ENCODE assay signal across 8 mouse cellular contexts in the genomic region with DNA sequence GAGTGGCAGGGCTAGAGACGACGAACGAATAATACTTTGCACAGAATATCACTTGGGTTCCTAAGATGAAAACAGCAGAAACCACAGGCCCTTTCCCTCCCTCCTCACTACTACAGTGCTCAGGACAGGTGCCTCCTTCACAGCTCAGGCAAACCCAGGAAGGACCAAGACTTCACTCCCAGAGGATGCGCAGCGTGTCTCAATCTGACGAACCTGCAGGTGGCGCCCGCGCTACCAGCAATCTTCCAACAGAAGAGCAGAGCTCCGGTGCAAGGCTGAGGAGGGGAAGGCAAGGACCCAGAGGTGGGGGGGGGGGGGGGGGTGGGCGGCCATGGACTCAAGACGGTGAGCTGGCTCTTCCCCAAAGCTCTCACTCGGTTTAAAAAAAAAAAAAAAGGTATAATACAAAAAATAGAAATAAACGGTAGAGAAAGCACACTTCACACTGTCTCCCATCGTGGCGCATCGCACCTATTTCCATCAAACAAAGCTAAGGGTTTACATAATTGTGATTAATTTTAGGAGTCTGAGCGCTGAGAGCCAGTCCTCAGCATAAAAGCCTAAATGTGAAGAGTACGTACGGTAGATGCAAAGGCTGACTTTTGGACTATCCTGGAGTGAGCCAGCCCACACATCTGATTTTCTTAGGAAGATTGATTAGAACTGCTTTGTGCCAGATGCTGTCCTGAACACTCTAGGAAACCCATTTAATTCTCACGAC. TPM values are rescaled to one million over a fixed set of nuclear protein-coding genes. Genes with fewer than 3 reads are reported as not detected.
DNase-seq lines count a peak whose midpoint lies in the region; ATAC-seq and TF ChIP-seq lines count a peak whose summit lies in the region.

No protein-coding gene starts in this region.

- no peak for ATAC-seq in embryonic facial prominence, embryonic 12.5 days (ENCODE audit: insufficient number of reproducible peaks, insufficient read depth, low FRiP score, low TSS enrichment)
- ATAC-seq in kidney, postnatal 0 days (replicated peaks; ENCODE audit: low FRiP score, low read depth) = no peak
- ATAC-seq in liver, embryonic 13.5 days (ENCODE audit: low read depth) = no peak
- peak; percentile 49; the same call in 1 of the 2 replicates for ATAC-seq in neural tube, embryonic 12.5 days (ENCODE audit: low FRiP score, low read depth)

- peak; percentile 27 for TF ChIP-seq CTCF in C2C12 (IDR thresholded peaks at IDR 0.05; ENCODE audit: control insufficient read depth, insufficient read depth, insufficient read length)
- TF ChIP-seq CTCF in kidney, postnatal 0 days (IDR thresholded peaks at IDR 0.05; ENCODE audit: low read depth) = peak; percentile 79

- H3K4me2 ChIP-seq in embryonic facial prominence, embryonic 12.5 days (replicated peaks) = 0 out of 2 replicates have a peak overlapping the region, but pooled peaks have one; percentile 7
- no peak overlapping the region for H3K4me2 ChIP-seq in kidney, postnatal 0 days (ENCODE audit: low read length)
- no peak overlapping the region for H3K4me2 ChIP-seq in liver, embryonic 13.5 days
- 0 out of 2 replicates have a peak overlapping the region, but pooled peaks have one; percentile 29 for H3K4me2 ChIP-seq in neural tube, embryonic 12.5 days (replicated peaks)

- no peak overlapping the region for H3K9ac ChIP-seq in embryonic facial prominence, embryonic 12.5 days
- H3K9ac ChIP-seq in kidney, postnatal 0 days (ENCODE audit: low read depth, low read length) = no peak overlapping the region
- no peak overlapping the region for H3K9ac ChIP-seq in liver, embryonic 13.5 days
- no peak overlapping the region for H3K9ac ChIP-seq in neural tube, embryonic 12.5 days

- DNase-seq in adrenal gland, postnatal 25 days = peak; percentile 79
- DNase-seq in heart, adult 8-10 months (ENCODE audit: low spot score) = peak; percentile 73
- peak; percentile 85 for DNase-seq in kidney, postnatal 0 days (ENCODE audit: low spot score)
- DNase-seq in liver, embryonic 13.5 days = peak; percentile 58
- DNase-seq in telencephalon, adult 2 months (ENCODE audit: low read depth, low spot score) = peak; percentile 71

- no peak overlapping the region for H3K4me3 ChIP-seq in C2C12 (ENCODE audit: insufficient read depth, poor library complexity, severe bottlenecking)
- no peak overlapping the region for H3K4me3 ChIP-seq in embryonic facial prominence, embryonic 12.5 days
- no peak overlapping the region for H3K4me3 ChIP-seq in kidney, postnatal 0 days (replicated peaks; ENCODE audit: low read depth, low read length)
- no peak overlapping the region for H3K4me3 ChIP-seq in liver, embryonic 13.5 days (replicated peaks)
- no peak overlapping the region for H3K4me3 ChIP-seq in neural tube, embryonic 12.5 days

- no peaks in the 10 kb centered on the region for H3K27me3 ChIP-seq in C2C12 (ENCODE audit: control insufficient read depth, insufficient read depth, insufficient read length)
- H3K27me3 ChIP-seq in embryonic facial prominence, embryonic 12.5 days = no peaks in the 10 kb centered on the region
- H3K27me3 ChIP-seq in kidney, postnatal 0 days (ENCODE audit: insufficient read depth, low read length) = no peaks in the 10 kb centered on the region
- 0 out of 2 replicates have a peak, but pooled peaks cover 5% of the 10 kb centered on the region for H3K27me3 ChIP-seq in liver, embryonic 13.5 days
- no peaks in the 10 kb centered on the region for H3K27me3 ChIP-seq in neural tube, embryonic 12.5 days (replicated peaks)

- peaks cover 11% of the 10 kb centered on the region for H3K79me2 ChIP-seq in C2C12 (ENCODE audit: control insufficient read depth, insufficient read depth)

- peaks cover 2% of the 10 kb centered on the region for H3K79me3 ChIP-seq in C2C12 (ENCODE audit: low read depth)

- no peak overlapping the region for H3ac ChIP-seq in C2C12 (ENCODE audit: control insufficient read depth, insufficient read length, low read depth)

- peaks cover 8% of the 10 kb centered on the region; the same call in 1 of the 2 replicates for H3K4me1 ChIP-seq in embryonic facial prominence, embryonic 12.5 days
- H3K4me1 ChIP-seq in kidney, postnatal 0 days (replicated peaks; ENCODE audit: insufficient read depth, low read length) = 0 out of 2 replicates have a peak, but pooled peaks cover 3% of the 10 kb centered on the region
- peaks cover 27% of the 10 kb centered on the region for H3K4me1 ChIP-seq in liver, embryonic 13.5 days (replicated peaks)
- H3K4me1 ChIP-seq in neural tube, embryonic 12.5 days = peaks cover 21% of the 10 kb centered on the region

- 27% methylated on average over 21 of the region's 21 CpGs for WGBS in embryonic facial prominence, embryonic 12.5 days
- WGBS in kidney, postnatal 0 days = 23% methylated on average over 21 of the region's 21 CpGs
- 23% methylated on average over 21 of the region's 21 CpGs for WGBS in liver, embryonic 13.5 days (ENCODE audit: insufficient replicate concordance)
- WGBS in neural tube, embryonic 12.5 days = 30% methylated on average over 19 of the region's 21 CpGs

- no peaks in the 10 kb centered on the region for H3K9me3 ChIP-seq in embryonic facial prominence, embryonic 12.5 days
- no peaks in the 10 kb centered on the region for H3K9me3 ChIP-seq in kidney, postnatal 0 days (replicated peaks; ENCODE audit: low read length)
- no peaks in the 10 kb centered on the region for H3K9me3 ChIP-seq in liver, embryonic 13.5 days (replicated peaks)
- H3K9me3 ChIP-seq in neural tube, embryonic 12.5 days = no peaks in the 10 kb centered on the region

- no peak overlapping the region for H3K27ac ChIP-seq in embryonic facial prominence, embryonic 12.5 days
- H3K27ac ChIP-seq in kidney, postnatal 0 days = no peak overlapping the region
- no peak overlapping the region for H3K27ac ChIP-seq in liver, embryonic 13.5 days
- no peak overlapping the region for H3K27ac ChIP-seq in neural tube, embryonic 12.5 days

- H3K36me3 ChIP-seq in C2C12 (ENCODE audit: control insufficient read depth, insufficient read depth) = peaks cover 8% of the 10 kb centered on the region
- peaks cover 14% of the 10 kb centered on the region for H3K36me3 ChIP-seq in embryonic facial prominence, embryonic 12.5 days
- peaks cover 6% of the 10 kb centered on the region; the same call in 1 of the 2 replicates for H3K36me3 ChIP-seq in kidney, postnatal 0 days (ENCODE audit: insufficient read depth, low read length)
- H3K36me3 ChIP-seq in liver, embryonic 13.5 days = peaks cover 9% of the 10 kb centered on the region
- peaks cover 22% of the 10 kb centered on the region for H3K36me3 ChIP-seq in neural tube, embryonic 12.5 days

TF ChIP-seq in C2C12, 6 proteins besides CTCF, POLR2A, EP300 and RAD21:
- TF ChIP-seq MYOD1 (IDR thresholded peaks at IDR 0.05; ENCODE audit: control insufficient read depth, insufficient read length, low read depth) (no peak), USF1 (IDR thresholded peaks at IDR 0.05; ENCODE audit: low read depth) (no peak), CEBPB (IDR thresholded peaks at IDR 0.05; ENCODE audit: low read depth) (no peak), MAX (IDR thresholded peaks at IDR 0.05) (no peak), FOSL1 (IDR thresholded peaks at IDR 0.05; ENCODE audit: insufficient read depth, low read length, poor library complexity, severe bottlenecking) (no peak)

RNA-seq across cellular contexts. Expression of a gene that starts 2.7 kb away (rescaled TPM):
- 236 TPM for polyA plus RNA-seq in C2C12 (2012; fragmentation: generic; extraction: Trizol)
- 172 and 213 TPM in 2 replicates for total RNA-seq in adrenal gland, postnatal 25 days (2021)
- 118 and 119 TPM in 2 replicates for polyA plus RNA-seq in embryonic facial prominence, embryonic 12.5 days (2016; fragmentation: Nextera tagmentation; extraction: Ambion mirVana)
- total RNA-seq in heart, adult 8-10 months (2022) = 10 to 100 TPM; 55.2 to 67.1 (median 65.5) TPM
- 459 and 492 TPM in 2 replicates for polyA plus RNA-seq in kidney, postnatal 0 days (2015; fragmentation: Nextera tagmentation; extraction: Ambion mirVana)
- polyA plus RNA-seq in liver, embryonic 13.5 days (2015; fragmentation: Nextera tagmentation; extraction: Ambion mirVana) = 192 and 194 TPM in 2 replicates
- polyA plus RNA-seq in neural tube, embryonic 12.5 days (2016; fragmentation: Nextera tagmentation; extraction: Ambion mirVana) = 109 and 112 TPM in 2 replicates

RNA-seq across cellular contexts. Expression of a gene that starts 55.1 kb away (rescaled TPM):
- 0.47 TPM for polyA plus RNA-seq in C2C12 (2012; fragmentation: generic; extraction: Trizol)
- total RNA-seq in adrenal gland, postnatal 25 days (2021) = 43.9 and 71.9 TPM in 2 replicates
- 5.6 and 6.0 TPM in 2 replicates for polyA plus RNA-seq in embryonic facial prominence, embryonic 12.5 days (2016; fragmentation: Nextera tagmentation; extraction: Ambion mirVana)
- 10 to 100 TPM; 51.1 to 83.8 (median 68.4) TPM for total RNA-seq in heart, adult 8-10 months (2022)
- polyA plus RNA-seq in kidney, postnatal 0 days (2015; fragmentation: Nextera tagmentation; extraction: Ambion mirVana) = 13.8 and 17.6 TPM in 2 replicates
- polyA plus RNA-seq in liver, embryonic 13.5 days (2015; fragmentation: Nextera tagmentation; extraction: Ambion mirVana) = 2.2 and 2.3 TPM in 2 replicates
- polyA plus RNA-seq in neural tube, embryonic 12.5 days (2016; fragmentation: Nextera tagmentation; extraction: Ambion mirVana) = 5.0 and 7.9 TPM in 2 replicates

Comparison
In these comparisons a context has a peak if more than half of its experiments do, and no peak if none do; other contexts are left out.
1. H3K4me2 ChIP-seq: peak in embryonic facial prominence, embryonic 12.5 days (single experiment) and neural tube, embryonic 12.5 days (single experiment); none in kidney, postnatal 0 days (single experiment) and liver, embryonic 13.5 days (single experiment).
2. Peak in every context shown above with its lines, with median percentiles within 50 percentile points of each other: DNase-seq.